Mouse (Mus musculus): ENCODE results near the gene Mmp13.
"Not testable (repeated sequence)": the region's sequence is repeated elsewhere in the genome, so short reads cannot be mapped to it uniquely, and the experiment has no call there.

Mmp13 gene

DNA sequence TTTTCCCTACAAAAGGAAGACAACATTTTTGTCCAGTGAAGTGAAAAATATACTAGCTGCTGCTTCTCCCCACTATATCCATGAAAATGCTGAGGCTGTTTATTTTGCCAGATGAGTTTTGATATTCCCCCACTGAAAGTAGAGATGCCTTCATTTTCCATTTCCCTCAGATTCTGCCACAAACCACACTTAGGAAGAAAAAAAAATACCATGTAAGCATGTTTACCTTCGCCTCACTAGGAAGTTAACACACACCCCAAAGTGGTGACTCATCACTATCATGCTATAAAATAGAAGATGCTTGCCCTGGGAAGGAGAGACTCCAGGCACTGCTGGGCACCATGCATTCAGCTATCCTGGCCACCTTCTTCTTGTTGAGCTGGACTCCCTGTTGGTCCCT lies at the start of gene Mmp13:
Gene Mmp13 (plus strand): TSS at position 301 of the 400 bp plus-strand sequence.
- no peak for DNase-seq (ENCODE audit: low read depth, low spot score)

DNA sequence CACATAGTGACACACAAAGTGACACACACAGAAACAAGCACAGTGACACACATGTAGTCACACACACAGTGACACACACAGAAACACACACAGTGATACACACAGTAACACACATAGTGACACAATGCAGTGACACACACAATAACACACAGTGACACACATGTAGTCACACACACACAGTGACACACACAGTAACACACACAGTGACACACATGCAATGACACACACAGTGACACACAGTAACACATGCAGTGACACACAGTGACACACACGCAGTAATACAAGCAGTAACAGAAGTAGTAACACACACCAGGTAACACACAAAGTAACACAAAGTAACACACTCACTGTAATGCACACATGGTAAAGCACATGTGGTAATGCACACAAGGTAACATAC lies 33.7 kb upstream of the Mmp13 start:
- DNase-seq (ENCODE audit: low read depth, low spot score) = no peak

DNA sequence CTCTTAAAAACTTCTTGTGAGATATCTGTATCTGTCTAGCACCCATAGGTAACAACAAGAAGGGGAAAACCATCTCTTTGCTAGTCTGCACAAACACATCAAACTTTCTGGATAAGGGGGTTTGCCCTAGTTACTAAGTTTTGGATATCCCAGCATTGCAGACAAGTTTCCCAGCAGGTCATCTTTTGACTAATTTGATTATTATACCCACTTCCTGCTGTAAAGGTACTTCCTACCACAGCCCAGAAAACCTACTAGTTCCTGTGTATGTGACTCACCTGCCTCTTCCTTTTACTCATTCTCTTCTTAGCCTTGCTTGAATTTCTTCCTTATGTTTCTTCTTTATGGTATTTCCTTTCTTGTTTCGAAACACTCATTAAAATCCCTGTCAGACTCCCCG lies 32.3 kb upstream of the Mmp13 start:
- no peak for DNase-seq (ENCODE audit: low read depth, low spot score)

DNA sequence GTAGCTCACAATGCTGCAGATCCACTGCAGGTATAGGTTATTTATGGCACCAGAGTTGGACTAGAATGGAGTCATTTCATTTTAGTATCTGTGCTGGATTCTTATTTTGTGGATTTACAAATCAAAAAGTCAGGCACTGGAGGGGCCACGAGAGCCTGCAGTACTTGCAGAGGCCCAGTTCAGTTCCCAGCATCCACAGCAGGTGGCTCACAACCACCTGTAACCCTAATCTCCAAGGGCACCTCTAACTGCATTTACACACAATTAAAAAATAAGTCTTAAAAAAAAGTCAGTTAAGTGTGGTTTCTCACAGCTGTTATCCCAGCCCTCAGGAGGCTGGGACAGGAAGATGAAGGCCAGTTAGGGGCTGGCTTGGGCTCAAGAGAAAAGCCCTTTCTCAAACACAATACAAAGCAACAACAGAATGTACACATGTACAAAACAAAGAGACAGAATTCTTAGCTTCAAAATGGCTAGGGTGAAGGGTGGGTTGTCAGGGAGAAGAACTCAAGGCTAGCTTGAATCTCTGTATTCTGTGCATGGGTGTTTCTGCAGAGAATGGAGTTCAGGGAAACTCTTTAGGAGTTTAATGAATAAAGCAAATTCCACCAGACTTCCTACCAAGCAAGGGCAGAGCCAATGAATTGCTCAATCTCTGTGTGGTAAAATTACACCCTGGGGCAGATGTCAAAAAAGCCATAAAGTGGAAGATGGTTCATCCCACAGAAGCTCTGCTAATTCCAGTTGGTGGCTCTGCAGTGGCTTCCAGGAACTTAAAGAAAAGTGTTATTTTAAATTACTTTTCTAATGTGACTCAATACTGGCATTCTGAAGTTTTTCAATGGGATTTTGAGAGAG lies 19.3 kb upstream of the Mmp13 start:
- DNase-seq (ENCODE audit: low read depth, low spot score) = no peak

DNA sequence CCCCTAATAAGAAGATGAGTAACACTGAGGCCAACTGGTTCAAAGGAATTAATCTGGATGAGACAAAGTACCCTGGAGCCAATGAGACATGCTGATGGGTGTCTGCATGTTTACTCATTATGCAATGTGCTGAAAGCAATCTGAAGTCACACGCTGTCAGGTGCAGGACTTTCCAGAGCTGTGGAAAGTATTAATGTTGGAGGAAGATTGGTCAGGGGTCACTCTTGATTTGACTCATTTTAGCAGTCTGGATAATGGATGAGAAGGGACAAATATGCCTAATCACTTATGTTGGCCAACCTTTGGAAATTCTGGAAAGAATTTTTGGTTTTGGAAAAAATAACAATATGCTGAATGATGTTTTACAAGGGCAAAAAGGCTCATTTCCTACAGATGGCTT lies 10.6 kb upstream of the Mmp13 start:
- no peak for DNase-seq (ENCODE audit: low read depth, low spot score)

DNA sequence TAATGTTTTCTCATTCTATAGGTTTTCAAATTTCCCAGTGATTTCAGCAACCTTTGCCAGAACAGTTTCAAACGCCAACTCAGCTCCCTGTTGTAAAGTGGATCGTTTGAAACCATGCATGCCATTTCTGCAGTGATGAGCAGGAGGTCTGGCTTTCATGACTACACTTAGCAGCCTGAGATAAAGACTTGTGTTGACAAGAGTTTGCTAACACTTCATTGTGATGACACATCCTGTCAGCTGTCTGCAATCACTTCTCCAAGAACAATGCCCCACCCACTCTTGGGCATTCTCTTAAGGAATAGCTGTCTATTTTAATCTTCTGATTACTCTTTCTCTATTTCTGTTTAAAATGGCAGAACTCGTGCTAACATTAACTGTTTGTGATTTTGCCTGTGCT lies 2.2 kb upstream of the Mmp13 start:
- DNase-seq (ENCODE audit: low read depth, low spot score) = no peak

DNA sequence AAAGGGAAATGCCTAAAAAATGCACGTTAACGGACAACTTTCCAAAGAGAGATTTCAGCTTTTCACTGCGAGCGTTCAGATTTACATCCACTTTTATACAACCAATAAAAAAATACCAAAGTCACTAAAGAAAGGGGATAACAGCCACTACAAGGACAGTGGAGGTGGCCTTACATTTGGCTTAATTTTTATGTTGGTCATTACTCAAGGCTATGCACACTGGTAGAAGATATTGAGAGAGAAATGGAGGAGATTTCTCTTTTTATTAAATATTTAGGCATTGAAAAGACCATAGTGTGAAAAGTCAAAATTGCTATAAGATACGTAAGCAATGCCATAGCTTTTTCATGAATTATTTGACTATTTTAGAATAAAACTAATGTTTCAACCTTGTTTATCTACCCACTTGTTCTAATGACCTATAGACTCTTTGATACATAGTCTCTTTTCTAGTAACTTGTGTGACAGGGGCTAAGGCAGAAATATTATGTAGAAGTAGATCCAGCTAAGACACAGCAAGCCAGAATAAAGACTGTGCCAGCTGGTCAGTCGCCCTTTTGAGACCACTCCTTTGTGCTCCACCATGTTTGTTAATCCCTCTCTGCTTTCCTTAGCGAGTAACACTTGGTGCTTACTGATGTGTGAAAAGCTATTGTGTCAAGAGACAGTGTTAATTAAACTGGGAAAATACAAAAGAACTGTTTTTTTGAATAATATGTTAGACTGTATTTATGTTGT lies 10.4 kb downstream of the Mmp13 start:
- no peak for DNase-seq (ENCODE audit: low read depth, low spot score)

DNA sequence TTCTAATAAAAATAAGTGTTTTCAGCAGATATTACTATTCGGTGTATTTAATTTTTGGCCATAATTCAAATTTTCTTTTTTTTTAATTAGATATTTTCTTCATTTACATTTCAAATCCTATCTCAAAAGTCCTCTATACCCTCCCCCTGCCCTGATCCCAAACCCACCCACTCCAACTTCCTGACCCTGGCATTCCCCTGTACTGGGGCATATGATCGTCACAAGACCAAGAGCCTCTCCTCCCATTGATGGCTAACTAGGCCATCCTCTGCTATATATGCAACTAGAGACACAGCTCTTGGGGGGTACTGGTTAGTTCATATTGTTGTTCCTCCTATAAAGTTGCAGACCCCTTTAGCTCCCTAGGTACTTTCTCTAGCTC lies 11.0 kb downstream of the Mmp13 start:
- not testable (repeated sequence) for DNase-seq (ENCODE audit: low read depth, low spot score)

DNA sequence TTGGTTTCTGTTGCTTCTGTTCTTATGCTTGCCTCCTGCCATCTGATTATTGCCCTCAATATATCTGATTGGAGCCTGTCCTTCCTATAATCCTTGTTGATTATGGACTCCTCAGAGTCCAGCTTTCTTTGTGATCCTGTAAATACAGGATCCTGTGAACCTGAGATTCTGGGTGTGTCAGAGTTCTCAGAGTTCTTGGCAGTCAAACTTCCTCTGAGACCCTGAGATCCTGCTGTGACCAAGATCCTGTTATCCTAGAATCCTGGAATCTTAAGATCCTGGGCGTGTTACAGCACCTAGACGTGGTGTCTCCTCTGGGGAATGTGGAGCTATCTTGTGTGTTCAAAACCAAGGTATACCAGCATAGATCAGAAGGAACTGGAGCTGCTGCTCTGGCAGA lies 17.2 kb downstream of the Mmp13 start:
- no peak for DNase-seq (ENCODE audit: low read depth, low spot score)

DNA sequence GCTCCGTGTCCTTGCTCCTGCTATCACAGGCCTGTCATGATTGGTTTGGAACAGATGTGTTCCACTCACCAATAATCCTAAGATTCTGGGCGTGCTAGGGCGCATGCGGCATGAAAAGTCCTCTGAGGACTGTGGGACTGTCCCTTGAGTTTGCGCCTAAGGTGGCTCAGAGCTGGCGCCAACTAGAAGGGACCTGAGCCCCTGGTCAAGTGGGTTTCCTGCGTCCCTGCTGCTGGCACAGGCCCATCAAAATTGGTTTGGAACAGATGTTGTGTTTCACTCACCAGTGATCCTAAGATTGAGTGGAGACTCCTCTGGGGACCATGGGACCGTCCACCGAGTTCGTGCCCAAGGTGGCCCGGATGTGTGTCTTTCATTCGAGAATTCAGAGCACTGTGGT lies 17.6 kb downstream of the Mmp13 start:
- no peak for DNase-seq (ENCODE audit: low read depth, low spot score)

DNA sequence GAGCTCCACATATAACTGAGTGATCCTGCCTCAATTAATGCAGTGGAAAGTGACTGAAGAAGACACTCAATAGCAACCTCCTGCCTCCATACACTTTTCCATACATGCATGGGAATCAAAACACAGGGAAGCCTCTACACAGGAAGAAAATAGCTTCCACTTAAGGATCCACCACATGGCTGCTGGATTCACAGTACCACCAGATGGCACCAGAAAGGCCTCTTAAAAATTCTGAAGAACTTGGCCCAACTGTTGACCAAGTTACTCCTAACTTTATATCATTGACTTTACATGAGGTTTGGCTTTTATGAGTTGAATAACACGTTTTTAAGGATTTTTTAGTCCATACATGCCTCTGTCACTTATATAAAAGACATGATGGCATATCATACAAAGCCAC lies 19.8 kb downstream of the Mmp13 start:
- no peak for DNase-seq (ENCODE audit: low read depth, low spot score)

DNA sequence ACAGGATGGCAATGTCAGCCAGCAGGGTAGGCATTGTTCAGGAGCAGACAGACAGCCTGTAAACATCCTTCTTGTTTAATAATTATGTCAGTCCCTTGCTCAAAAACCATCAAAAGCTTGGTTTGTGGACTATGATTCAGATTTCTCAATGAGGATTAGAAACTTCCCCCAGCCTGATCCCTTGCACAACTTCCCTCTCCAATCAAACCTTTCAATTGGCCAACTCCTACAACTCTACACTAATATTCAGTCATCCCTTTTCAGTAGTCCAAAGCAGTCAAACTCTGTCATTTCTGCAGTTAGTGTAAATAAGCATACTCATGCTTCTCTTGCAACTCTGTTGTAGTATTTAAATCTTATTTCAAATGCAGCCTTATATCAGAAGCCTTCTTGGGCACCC lies 59.5 kb downstream of the Mmp13 start:
- DNase-seq (ENCODE audit: low read depth, low spot score) = no peak

All from mesoderm, embryonic 11.5 days (tissue).